Mouse (Mus musculus) bone marrow, adult 2 months (tissue): Measurements from ENCODE around the gene Faap24.

ENCODE experiments used
- CTCF ChIP-seq: fragments of 200-500 bp; IDR thresholded peaks from 2 replicates; pipeline ENCODE4 v1.5.1; 2011; ENCODE audit warnings: low read length, control low read depth; ENCODE audit not compliant: control insufficient read depth, insufficient read depth
- POLR2A ChIP-seq: fragments of 200-500 bp; IDR thresholded peaks from 2 replicates; pipeline ENCODE4 v1.6.1; 2011; ENCODE audit warnings: low read depth, mild to moderate bottlenecking, control low read depth, low read length, borderline replicate concordance; ENCODE audit not compliant: control insufficient read depth

DNA sequence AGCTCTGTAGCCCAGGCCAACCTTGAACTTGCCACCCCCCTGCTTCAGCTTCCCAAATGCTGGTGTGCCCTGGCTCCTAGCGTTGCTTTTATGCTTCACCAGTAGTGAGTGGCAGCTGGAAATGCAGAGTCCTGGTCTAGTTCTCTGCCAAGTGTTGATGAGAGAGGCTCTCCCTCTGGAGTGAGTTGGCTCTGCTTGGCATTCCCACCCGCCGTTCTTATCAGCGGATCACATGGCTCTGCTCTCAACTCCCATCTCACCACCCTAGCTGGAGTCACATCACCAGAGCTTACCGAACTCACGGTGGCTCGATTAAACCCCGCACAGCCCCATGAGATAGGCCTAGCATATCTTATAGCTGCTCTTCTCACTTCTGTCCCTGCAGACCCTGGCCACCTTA, 16.3 kb downstream of the Faap24 start:
- TF ChIP-seq CTCF (no peak), POLR2A (no peak)
